Mouse (Mus musculus) stomach, embryonic 14.5 days (tissue): ENCODE measurements around the gene Prm3. TPM values are rescaled to one million over a fixed set of nuclear protein-coding genes. Genes with fewer than 3 reads are reported as not detected.
A peak's percentile ranks its signal among the peaks of the same experiment; 100 is the strongest.

Experiments
- ATAC-seq: fragments of 200-750 bp; cut with Nextera tagmentation; 2 replicates; pipeline ENCODE4 v1.8.0; 2017; ENCODE audit warnings: low read depth, moderate TSS enrichment; ENCODE audit not compliant: insufficient number of reproducible peaks, insufficient read depth, low FRiP score
- H3K27ac ChIP-seq: fragments of 300-500 bp; sonication (generic); 2 replicates; pipeline ENCODE4 v1.5.1; 2014; ENCODE audit warnings: mild to moderate bottlenecking, low read length, moderate library complexity, mixed read lengths
- H3K27me3 ChIP-seq: fragments of 300-500 bp; sonication (generic); 2 replicates; pipeline ENCODE4 v1.6.1; 2014; ENCODE audit warnings: low read length, control low read depth, mixed read lengths; ENCODE audit not compliant: control insufficient read depth, insufficient read depth
- H3K36me3 ChIP-seq: fragments of 300-500 bp; sonication (generic); 2 replicates; pipeline ENCODE4 v1.6.1; 2014; ENCODE audit warnings: mild to moderate bottlenecking, control low read depth, low read length, moderate library complexity, mixed read lengths; ENCODE audit not compliant: control insufficient read depth, insufficient read depth
- H3K4me1 ChIP-seq: fragments of 300-500 bp; sonication (generic); 2 replicates; pipeline ENCODE4 v1.6.1; 2014; ENCODE audit warnings: low read length, control low read depth, mixed read lengths; ENCODE audit not compliant: control insufficient read depth, insufficient read depth
- H3K4me2 ChIP-seq: fragments of 300-500 bp; sonication (generic); replicated peaks from 2 replicates; pipeline ENCODE4 v1.6.1; 2014; ENCODE audit warnings: low read depth, low read length, control low read depth
- H3K4me3 ChIP-seq: fragments of 300-500 bp; sonication (generic); 2 replicates; pipeline ENCODE4 v1.5.1; 2014; ENCODE audit warnings: low read depth, low read length, control low read depth
- H3K9ac ChIP-seq: fragments of 300-500 bp; sonication (generic); replicated peaks from 2 replicates; pipeline ENCODE4 v1.6.1; 2014; ENCODE audit warnings: low read depth, mild to moderate bottlenecking, control low read depth, low read length, moderate library complexity, mixed read lengths
- H3K9me3 ChIP-seq: fragments of 300-500 bp; sonication (generic); 2 replicates; pipeline ENCODE4 v1.6.1; 2016; ENCODE audit warnings: low read depth, low read length, control low read depth; ENCODE audit not compliant: control insufficient read depth
- WGBS: fragments of 180-500 bp; shearing (Covaris S2); extraction: QIAGEN DNeasy Blood & Tissue Kit; methylation state at CpG from one replicate; pipeline ENCODE4 v1.1.7; 2014; 5-methylcytosine and 5-hydroxymethylcytosine counted together
- polyA plus RNA-seq: library from polyadenylated mRNA; unstranded; fragments of >200 nt; fragmentation: Nextera tagmentation; extraction: Ambion mirVana; gene quantifications from 2 replicates; pipeline ENCODE4 v1.2.1, GENCODE M21; 2014

Prm3 gene
- polyA plus RNA-seq, 1 experiment from 2014 or later: not detected

DNA sequence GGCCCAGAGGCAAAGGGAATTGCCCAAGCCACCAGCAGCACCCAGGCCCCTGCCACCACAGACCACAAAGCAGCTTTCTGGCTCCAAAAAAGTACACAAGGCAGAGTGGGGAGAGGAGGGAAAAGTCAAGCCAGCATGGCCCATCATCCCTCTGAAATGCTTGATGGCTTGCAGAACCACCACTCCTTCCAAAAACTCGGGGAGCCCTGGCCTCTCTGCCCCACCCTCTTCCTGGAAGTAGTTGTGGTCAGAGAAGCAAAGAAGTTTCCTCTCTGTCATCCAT is 7.6 kb downstream of the Prm3 start:
- H3K9ac ChIP-seq: 0 out of 2 replicates have a peak overlapping the region, but pooled peaks have one; percentile 77
- peak overlapping the region; percentile 95 for H3K4me2 ChIP-seq
- H3K36me3 ChIP-seq: 0 out of 2 replicates have a peak, but pooled peaks cover 3% of the 10 kb centered on the region
- H3K27ac ChIP-seq: no peak overlapping the region; the same call in 1 of the 2 replicates
- no peaks in the 10 kb centered on the region for H3K27me3 ChIP-seq
- no peak for ATAC-seq
- peak overlapping the region; percentile 52 for H3K4me3 ChIP-seq
- peaks cover 41% of the 10 kb centered on the region for H3K4me1 ChIP-seq
- WGBS: 13% methylated on average over 1 of the region's 1 CpGs
- no peaks in the 10 kb centered on the region for H3K9me3 ChIP-seq

DNA sequence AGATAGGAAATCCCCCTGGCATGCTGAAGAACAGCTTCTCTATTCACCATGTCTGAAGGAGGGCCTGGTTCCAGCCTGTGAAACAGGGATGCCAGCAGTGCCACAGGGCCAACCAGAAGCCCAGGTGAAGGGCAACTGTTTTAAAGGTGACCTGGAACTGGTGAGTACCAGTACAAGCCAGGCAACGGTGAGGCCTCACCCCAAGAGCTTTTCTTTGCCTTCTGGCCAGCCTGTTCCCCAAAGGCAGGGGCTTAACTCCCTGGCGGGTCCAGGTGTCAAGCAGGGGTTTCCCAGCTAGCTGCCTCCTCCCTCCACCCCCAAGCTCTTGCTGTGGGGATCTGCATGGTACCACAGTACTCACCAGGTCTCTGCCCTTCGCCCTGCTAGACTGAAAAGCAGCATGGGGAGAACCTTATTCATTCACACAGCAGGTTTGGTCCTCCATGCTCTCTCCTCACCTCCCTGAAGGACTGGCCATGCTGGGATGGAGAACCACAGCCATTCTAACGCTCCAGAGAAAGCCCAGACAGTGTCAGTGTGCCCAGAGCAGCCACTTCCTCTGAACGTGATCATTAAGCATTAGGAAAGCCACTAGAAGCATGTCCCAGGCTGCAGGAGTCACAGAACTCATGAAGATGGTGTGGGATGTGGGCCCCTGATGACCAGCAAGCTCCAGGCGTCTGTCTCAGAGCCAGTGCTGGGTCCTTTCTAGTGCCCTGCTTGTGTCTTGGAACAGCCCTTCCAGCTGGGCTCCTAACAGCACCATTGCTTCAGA is 8.2 kb downstream of the Prm3 start:
- H3K4me1 ChIP-seq: peaks cover 41% of the 10 kb centered on the region
- 0 out of 2 replicates have a peak, but pooled peaks cover 3% of the 10 kb centered on the region for H3K36me3 ChIP-seq
- H3K4me3 ChIP-seq: peak overlapping the region; percentile 52
- H3K9ac ChIP-seq: 0 out of 2 replicates have a peak overlapping the region, but pooled peaks have one; percentile 77
- no peaks in the 10 kb centered on the region for H3K27me3 ChIP-seq
- peak overlapping the region; percentile 95 for H3K4me2 ChIP-seq
- WGBS: 33% methylated on average over 6 of the region's 6 CpGs
- H3K9me3 ChIP-seq: no peaks in the 10 kb centered on the region
- peak overlapping the region; percentile 49 for H3K27ac ChIP-seq
- no peak for ATAC-seq

DNA sequence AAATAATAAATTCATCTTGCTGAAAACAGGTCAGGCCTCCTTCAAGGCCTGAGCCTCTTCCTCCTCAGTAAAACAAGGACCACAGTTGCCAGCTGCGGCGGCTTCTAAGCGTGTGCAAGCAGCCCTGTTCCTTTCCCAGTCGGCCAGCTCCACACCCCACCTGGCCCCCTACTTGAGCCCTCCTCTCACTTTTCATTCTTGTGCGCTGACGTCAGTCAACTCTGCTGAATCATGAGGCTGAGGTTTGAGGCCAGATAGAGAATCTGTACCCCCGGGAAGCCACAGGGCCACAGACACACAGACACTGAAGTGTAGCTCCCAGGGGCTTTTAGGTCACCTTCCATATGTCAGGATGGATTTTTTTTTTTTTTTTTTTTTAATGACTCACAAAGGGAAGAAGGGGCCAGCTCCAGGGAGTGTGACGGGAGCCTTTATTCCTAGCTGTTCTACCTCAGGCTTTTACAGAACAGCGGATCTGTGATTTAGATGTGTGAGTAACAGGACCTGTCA is 8.8 kb downstream of the Prm3 start:
- Histone ChIP-seq H3K27me3 (no peaks in the 10 kb centered on the region), H3K9ac (no peak overlapping the region), H3K4me3 (peak overlapping the region; percentile 52; the same call in 1 of the 2 replicates), H3K4me2 (peak overlapping the region; percentile 95), H3K27ac (peak overlapping the region; percentile 49), H3K4me1 (peaks cover 36% of the 10 kb centered on the region), H3K36me3 (0 out of 2 replicates have a peak, but pooled peaks cover 3% of the 10 kb centered on the region), H3K9me3 (no peaks in the 10 kb centered on the region)
- 27% methylated on average over 9 of the region's 9 CpGs for WGBS
- ATAC-seq: no peak

DNA sequence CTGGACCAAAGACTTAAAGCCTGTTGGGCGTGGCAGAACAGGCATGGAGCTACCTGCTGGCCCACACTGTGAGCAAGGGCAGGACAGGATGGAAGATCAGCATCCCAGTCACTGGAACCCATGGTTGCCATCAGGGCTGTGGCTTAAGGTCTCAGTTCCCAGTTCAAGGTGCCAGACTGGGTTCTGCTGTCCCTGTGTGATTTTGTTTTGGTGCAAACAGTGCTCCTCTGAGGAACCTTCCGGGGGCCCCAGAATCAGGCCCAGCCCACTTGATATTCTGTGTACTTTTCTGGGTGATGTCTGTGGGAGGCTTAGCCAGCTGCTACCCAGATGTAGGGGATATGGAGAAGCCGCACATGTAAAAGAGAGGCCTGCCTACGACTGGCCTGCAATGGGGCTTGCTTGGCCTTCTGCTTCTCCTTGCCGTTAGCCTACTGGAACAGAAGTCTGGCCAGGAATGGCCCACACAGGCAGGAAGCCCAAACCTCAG is 10.0 kb downstream of the Prm3 start:
- peak overlapping the region; percentile 49; the same call in 1 of the 2 replicates for H3K27ac ChIP-seq
- 58% methylated on average over 5 of the region's 5 CpGs for WGBS

DNA sequence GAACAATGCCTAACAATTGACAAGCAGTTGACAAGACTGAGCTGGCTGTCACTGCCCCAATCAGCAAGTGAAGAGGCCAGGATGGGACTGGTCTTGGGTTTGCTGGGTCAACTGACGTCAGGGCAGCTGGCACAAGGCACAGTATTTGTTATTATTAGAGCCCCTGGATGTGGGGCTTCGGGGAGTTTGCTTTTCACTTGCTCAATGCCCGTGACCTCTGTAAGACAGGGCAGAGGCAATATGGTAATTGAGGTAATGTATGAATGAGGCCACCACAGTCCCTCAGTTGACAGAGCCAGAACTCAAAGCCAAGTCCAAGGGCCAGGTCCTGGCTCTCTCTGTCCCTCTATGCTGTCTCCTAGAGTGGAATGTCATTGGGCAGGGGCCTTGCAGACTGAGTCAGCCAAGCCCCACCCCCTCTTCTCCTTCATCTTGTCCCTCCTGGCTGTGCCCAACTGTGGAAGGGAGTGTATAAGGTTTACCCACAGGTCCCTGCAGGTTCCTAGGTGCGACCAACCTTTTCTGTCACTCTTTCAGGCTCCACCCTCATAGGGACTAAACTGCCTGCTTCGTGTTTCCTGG is 13.0 kb downstream of the Prm3 start:
- H3K27me3 ChIP-seq: no peaks in the 10 kb centered on the region
- no peaks in the 10 kb centered on the region for H3K9me3 ChIP-seq
- no peak overlapping the region for H3K9ac ChIP-seq
- no peak for ATAC-seq
- no peak overlapping the region for H3K4me2 ChIP-seq
- H3K27ac ChIP-seq: no peak overlapping the region
- WGBS: 52% methylated on average over 5 of the region's 5 CpGs
- 0 out of 2 replicates have a peak, but pooled peaks cover under 1% of the 10 kb centered on the region for H3K36me3 ChIP-seq
- H3K4me3 ChIP-seq: no peak overlapping the region
- peaks cover 23% of the 10 kb centered on the region for H3K4me1 ChIP-seq

More for the DNA sequence above, 10.0 kb downstream of the Prm3 start:
- Histone ChIP-seq H3K36me3 (0 out of 2 replicates have a peak, but pooled peaks cover 3% of the 10 kb centered on the region), H3K27me3 (no peaks in the 10 kb centered on the region), H3K4me1 (peaks cover 29% of the 10 kb centered on the region), H3K4me2 (peak overlapping the region; percentile 4; the same call in 1 of the 2 replicates), H3K4me3 (no peak overlapping the region), H3K9me3 (no peaks in the 10 kb centered on the region), H3K9ac (no peak overlapping the region)
- ATAC-seq: no peak

DNA sequence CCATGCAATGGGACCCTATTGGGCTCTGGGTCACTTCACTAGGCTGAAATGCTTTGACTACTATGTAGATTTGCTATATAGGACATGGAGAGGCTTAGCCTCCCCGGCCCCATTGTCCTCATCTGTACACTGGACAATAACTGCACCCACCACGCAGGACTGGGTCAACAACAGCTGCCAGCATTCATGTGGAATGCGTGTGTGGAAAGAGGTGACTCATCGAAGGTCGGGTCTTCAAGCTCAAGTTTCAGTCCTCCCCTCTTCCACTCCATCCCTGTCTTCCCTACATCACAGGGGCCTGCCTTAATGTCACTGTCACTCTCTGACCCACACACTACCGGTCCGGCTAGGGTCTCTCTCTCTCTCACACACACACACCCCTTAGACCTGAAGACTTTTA is 14.4 kb downstream of the Prm3 start:
- Histone ChIP-seq H3K4me2 (no peak overlapping the region), H3K4me1 (peaks cover 10% of the 10 kb centered on the region), H3K9ac (no peak overlapping the region), H3K27ac (no peak overlapping the region), H3K4me3 (no peak overlapping the region), H3K27me3 (no peaks in the 10 kb centered on the region), H3K36me3 (no peaks in the 10 kb centered on the region), H3K9me3 (no peaks in the 10 kb centered on the region)
- no peak for ATAC-seq
- WGBS: 49% methylated on average over 7 of the region's 7 CpGs

DNA sequence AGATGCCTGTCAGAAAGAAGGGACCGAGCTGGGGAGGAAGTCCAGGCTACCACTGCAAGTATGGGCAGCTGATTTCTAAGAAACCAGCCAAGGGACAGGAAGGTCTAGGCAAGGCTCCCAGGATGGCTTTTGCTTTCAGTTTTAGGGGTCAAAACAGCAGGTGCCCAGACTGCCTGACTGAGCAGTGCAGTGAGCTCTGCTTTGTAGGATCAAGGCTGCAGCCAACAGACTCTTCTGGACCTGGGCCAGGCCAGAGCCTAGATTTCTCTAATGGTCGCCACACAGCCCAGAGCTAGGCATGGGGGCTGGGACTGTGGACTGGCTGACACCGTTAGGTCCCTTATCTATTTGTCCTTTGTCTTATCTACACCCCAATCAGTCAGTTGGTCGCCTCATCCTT is 16.0 kb downstream of the Prm3 start:
- H3K9me3 ChIP-seq: no peaks in the 10 kb centered on the region
- H3K4me2 ChIP-seq: no peak overlapping the region
- no peaks in the 10 kb centered on the region for H3K4me1 ChIP-seq
- no peaks in the 10 kb centered on the region for H3K27me3 ChIP-seq
- H3K27ac ChIP-seq: no peak overlapping the region
- ATAC-seq: no peak
- no peak overlapping the region for H3K9ac ChIP-seq
- 54% methylated on average over 4 of the region's 4 CpGs for WGBS
- H3K36me3 ChIP-seq: no peaks in the 10 kb centered on the region
- no peak overlapping the region for H3K4me3 ChIP-seq

DNA sequence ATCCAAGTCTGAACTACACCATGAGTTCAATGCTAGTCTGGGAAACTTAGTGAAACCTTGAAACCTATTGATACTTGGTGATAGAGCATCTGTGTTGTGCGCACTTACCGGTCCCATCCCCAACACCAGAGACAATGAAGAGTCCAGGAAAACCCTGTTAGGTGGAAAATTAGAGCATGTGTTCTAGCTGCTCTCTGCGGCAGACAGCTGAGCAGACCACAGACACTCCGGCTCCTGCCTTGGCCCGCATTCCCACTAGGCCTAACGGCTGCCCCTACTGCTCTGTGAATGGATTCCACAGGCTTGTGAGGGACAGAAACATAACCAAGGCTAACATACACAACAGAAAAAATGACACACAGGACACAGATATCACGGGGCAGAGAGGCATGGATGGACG is 17.2 kb downstream of the Prm3 start:
- no peak overlapping the region for H3K4me3 ChIP-seq
- 71% methylated on average over 8 of the region's 8 CpGs for WGBS
- ATAC-seq: no peak
- H3K36me3 ChIP-seq: no peaks in the 10 kb centered on the region
- H3K4me2 ChIP-seq: no peak overlapping the region
- no peak overlapping the region for H3K9ac ChIP-seq
- H3K27ac ChIP-seq: no peak overlapping the region
- no peaks in the 10 kb centered on the region for H3K4me1 ChIP-seq
- H3K9me3 ChIP-seq: no peaks in the 10 kb centered on the region
- H3K27me3 ChIP-seq: no peaks in the 10 kb centered on the region
